Mouse (Mus musculus): Measurements from ENCODE around the gene Mindy4. TPM values are rescaled to one million over a fixed set of nuclear protein-coding genes. Genes with fewer than 3 reads are reported as not detected.
A peak's percentile ranks its signal among the peaks of the same experiment; 100 is the strongest.

The Mindy4 gene
- polyA plus RNA-seq, 1 experiment from 2014 or later = 17.2 TPM

DNA sequence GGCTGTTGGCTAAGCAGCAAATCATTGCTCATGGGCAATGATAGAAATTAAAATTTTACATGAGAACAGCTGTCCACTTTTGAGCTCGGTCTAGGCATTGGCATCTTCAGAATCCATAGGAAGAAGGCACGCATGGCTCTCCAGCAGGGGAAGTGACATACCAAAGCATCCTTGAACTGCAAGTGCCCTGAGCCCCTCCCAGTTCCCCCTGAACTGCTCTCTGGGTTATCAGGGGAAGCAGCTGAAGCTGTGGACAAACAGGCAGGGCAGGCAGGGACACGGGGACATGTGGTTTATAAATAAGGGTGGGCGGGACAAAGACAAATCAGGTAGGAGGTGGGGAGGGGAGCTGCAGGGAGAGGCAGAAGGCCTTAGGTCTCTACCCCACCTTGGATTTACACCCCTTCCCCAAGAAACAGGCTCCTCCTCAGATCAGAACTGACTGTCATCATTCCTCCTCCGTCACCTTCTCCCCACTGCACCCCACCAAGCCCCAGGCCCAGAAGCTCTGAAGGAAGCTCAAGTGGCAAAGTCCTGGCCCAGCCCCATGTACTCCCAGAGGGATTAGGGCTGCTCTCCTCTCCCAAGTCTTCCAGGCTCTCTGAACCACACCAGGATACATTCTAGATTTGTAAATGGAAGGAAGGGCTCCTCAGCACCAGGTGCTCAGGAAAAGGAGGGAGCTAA lies 153.0 kb downstream of the Mindy4 start:
- Histone ChIP-seq H3K27me3 (ENCODE audit: insufficient read depth, poor library complexity, severe bottlenecking) (no peaks in the 10 kb centered on the region), H3K36me3 (no peaks in the 10 kb centered on the region), H3K4me3 (no peak overlapping the region), H3K9me3 (no peaks in the 10 kb centered on the region), H3K27ac (no peak overlapping the region), H3K4me1 (replicated peaks) (peaks cover 17% of the 10 kb centered on the region)
- no peak for DNase-seq (ENCODE audit: low spot score)
- WGBS = 76% methylated on average over 5 of the region's 5 CpGs

DNA sequence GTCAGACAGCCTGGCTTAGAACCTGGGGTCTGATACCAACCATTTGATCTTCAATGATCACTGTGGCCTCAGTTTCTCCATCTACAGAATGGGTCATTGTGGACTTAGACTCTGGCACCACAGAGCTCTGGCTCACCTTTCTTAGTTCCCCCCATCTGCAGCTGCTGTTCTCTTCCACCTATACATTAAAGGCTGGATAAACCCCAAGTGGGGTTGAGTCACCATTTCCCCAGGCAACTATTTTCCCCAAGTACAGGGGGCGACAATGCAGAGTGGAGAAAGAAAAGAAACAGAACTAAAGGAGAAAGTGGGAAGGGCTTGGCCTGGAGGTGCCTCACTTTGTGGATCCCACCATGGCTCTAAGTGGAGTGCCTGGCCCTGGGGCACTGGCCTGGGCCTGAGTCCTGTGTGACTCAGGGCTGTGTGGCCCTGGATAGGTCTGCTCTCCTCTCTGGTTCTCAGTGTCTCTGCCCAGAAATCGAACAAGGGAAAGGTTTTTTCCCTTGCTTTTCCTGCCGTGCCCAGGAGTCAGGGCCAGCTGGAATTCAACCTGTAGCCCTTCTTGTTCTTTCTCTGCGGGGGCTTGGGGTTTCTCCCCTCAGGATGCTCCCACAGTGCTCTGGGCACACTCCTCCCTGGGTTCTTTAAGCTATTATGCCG lies 153.9 kb downstream of the Mindy4 start:
- Histone ChIP-seq H3K27ac (no peak overlapping the region; the same call in 1 of the 2 replicates), H3K9me3 (no peaks in the 10 kb centered on the region), H3K36me3 (no peaks in the 10 kb centered on the region), H3K27me3 (ENCODE audit: insufficient read depth, poor library complexity, severe bottlenecking) (no peaks in the 10 kb centered on the region), H3K4me1 (replicated peaks) (peaks cover 17% of the 10 kb centered on the region), H3K4me3 (no peak overlapping the region)
- DNase-seq (ENCODE audit: low spot score) = no peak
- 69% methylated on average over 5 of the region's 5 CpGs for WGBS

DNA sequence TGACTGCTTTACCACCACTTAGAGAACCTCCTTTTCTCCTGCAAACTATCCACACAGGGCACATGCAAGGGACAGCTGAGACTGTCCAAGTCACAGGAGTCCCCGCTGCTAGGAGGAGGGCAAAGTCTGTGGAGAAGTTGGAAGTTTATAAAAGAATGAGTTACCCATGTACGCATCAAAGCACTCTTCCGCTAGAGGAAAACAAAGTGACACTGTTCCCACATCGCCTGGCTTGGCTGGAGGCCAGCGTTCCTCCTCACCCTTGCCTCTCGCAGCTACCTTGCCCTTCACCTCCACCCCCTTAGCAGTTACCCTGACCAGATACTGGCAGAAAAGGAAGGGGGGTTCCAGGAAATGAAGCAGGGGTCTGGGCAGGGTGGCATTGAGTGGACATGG lies 154.5 kb downstream of the Mindy4 start:
- WGBS = 68% methylated on average over 6 of the region's 6 CpGs
- Histone ChIP-seq H3K27me3 (ENCODE audit: insufficient read depth, poor library complexity, severe bottlenecking) (no peaks in the 10 kb centered on the region), H3K4me1 (replicated peaks) (peaks cover 17% of the 10 kb centered on the region), H3K27ac (no peak overlapping the region; the same call in 1 of the 2 replicates), H3K9me3 (no peaks in the 10 kb centered on the region), H3K36me3 (no peaks in the 10 kb centered on the region), H3K4me3 (no peak overlapping the region)
- DNase-seq (ENCODE audit: low spot score) = no peak

DNA sequence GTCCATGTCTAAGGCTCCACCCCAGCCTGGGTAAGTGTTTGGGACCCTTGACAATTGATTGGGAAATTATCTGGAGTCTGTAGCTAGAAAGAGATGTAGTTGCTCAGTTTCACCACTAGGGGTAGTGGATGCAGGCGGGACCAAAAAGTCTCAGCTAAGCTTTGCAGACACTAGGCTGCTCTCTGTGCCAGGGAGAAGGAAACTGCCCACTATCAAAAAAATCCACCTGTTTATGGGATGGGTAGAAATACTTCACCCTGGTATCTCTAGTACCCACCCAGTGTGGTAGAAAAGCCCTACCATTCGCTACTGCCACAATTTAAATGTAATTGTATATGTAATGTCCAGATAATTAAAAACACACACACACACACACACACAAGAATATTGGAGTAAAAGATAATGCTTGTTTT lies 155.6 kb downstream of the Mindy4 start:
- H3K4me1 ChIP-seq (replicated peaks) = peaks cover 17% of the 10 kb centered on the region
- no peak overlapping the region for H3K4me3 ChIP-seq
- 34% methylated on average over 2 of the region's 2 CpGs for WGBS
- H3K27me3 ChIP-seq (ENCODE audit: insufficient read depth, poor library complexity, severe bottlenecking) = no peaks in the 10 kb centered on the region
- H3K9me3 ChIP-seq = no peaks in the 10 kb centered on the region
- no peaks in the 10 kb centered on the region for H3K36me3 ChIP-seq
- no peak overlapping the region for H3K27ac ChIP-seq
- DNase-seq (ENCODE audit: low spot score) = peak; percentile 37

DNA sequence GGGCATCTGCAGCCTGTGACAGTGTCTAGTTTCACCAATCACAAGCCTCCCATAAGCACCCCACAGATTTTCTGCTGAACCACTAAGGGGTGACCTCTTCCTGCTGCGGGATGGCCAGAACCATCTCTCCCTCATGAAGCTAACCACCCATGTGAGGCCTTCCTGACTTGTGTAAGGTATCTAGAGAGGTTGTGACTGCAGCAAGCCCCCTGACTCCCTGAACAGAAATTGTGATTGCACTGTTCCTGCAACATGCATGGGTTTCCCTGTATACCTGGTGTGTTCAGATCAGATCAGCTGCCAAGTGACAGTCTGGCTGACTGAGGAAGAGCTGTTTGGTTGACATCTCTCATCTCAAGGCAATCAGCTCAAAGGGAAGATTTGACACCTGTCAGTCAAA lies 159.5 kb downstream of the Mindy4 start:
- DNase-seq (ENCODE audit: low spot score) = no peak
- Histone ChIP-seq H3K9me3 (no peaks in the 10 kb centered on the region), H3K36me3 (no peaks in the 10 kb centered on the region), H3K4me3 (no peak overlapping the region), H3K4me1 (replicated peaks) (0 out of 2 replicates have a peak, but pooled peaks cover under 1% of the 10 kb centered on the region), H3K27me3 (ENCODE audit: insufficient read depth, poor library complexity, severe bottlenecking) (no peaks in the 10 kb centered on the region), H3K27ac (no peak overlapping the region)
- 83% methylated on average over 1 of the region's 1 CpGs for WGBS

DNA sequence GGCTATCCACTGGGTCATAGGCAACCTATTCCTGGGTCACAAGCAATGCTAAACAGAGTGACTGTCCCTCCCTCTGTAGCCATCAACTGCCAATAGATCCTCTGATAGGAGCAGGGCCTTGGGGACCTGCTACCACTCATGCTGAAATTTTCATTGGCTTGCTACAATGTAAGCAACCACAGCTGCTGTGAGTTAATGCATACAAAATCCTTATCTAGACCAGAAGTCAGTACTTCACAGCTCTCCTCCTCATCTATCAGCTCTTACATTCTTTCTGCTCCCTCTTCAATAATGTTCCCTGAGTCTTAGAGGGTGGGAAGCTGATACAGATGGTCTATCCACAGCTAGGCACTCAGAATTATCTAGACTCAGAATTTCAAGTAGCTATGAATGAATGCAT lies 163.9 kb downstream of the Mindy4 start:
- no peaks in the 10 kb centered on the region for H3K36me3 ChIP-seq
- no peak overlapping the region for H3K27ac ChIP-seq
- no peak overlapping the region for H3K4me3 ChIP-seq
- H3K4me1 ChIP-seq (replicated peaks) = no peaks in the 10 kb centered on the region
- no peaks in the 10 kb centered on the region for H3K27me3 ChIP-seq (ENCODE audit: insufficient read depth, poor library complexity, severe bottlenecking)
- no peak for DNase-seq (ENCODE audit: low spot score)
- 0 out of 2 replicates have a peak, but pooled peaks cover 3% of the 10 kb centered on the region for H3K9me3 ChIP-seq

Other genes with a start within 250 kb of the Mindy4 start
- 1.7 and 2.7 TPM in 2 replicates for gene Nod1, start 230.8 kb upstream of the Mindy4 start, polyA plus RNA-seq (2016; fragmentation: Nextera tagmentation; extraction: Ambion mirVana)
- 11.1 and 13.6 TPM in 2 replicates for gene Ggct, start 210.4 kb upstream of the Mindy4 start, polyA plus RNA-seq (2016; fragmentation: Nextera tagmentation; extraction: Ambion mirVana)
- 210 and 216 TPM in 2 replicates for gene Gars, start 165.4 kb upstream of the Mindy4 start, polyA plus RNA-seq (2016; fragmentation: Nextera tagmentation; extraction: Ambion mirVana)
- gene Crhr2, start 70.4 kb upstream of the Mindy4 start, polyA plus RNA-seq (2016; fragmentation: Nextera tagmentation; extraction: Ambion mirVana) = 0.24 and 0.62 TPM in 2 replicates
- gene Inmt, start 28.3 kb upstream of the Mindy4 start, polyA plus RNA-seq (2016; fragmentation: Nextera tagmentation; extraction: Ambion mirVana) = 1.9 and 2.5 TPM in 2 replicates
- 0.60 and 2.3 TPM in 2 replicates for gene Aqp1, start 133.0 kb downstream of the Mindy4 start, polyA plus RNA-seq (2016; fragmentation: Nextera tagmentation; extraction: Ambion mirVana)
- gene Ghrhr, start 172.9 kb downstream of the Mindy4 start, polyA plus RNA-seq (2016; fragmentation: Nextera tagmentation; extraction: Ambion mirVana) = not detected in 2 replicates
- gene Adcyap1r1, start 248.6 kb downstream of the Mindy4 start, polyA plus RNA-seq (2016; fragmentation: Nextera tagmentation; extraction: Ambion mirVana) = 31.4 and 32.4 TPM in 2 replicates

All from hindbrain, embryonic 10.5 days (tissue).